11 mouse cellular contexts compared by ENCODE assay signal in genomic region chr5:127583658-127584057, GRCm38 (mm10). TPM values are rescaled to one million over a fixed set of nuclear protein-coding genes. Genes with fewer than 3 reads are reported as not detected.
DNase-seq lines count a peak whose midpoint lies in the region; ATAC-seq and TF ChIP-seq lines count a peak whose summit lies in the region.
"Had no signal": no experiment of that assay in that cellular context is flagged by ENCODE, and none has a peak within 500 bp of the region (broad histone marks: within the 10 kb centered on the region; RNA-seq: fewer than 3 reads in every experiment).

No protein-coding gene starts in this region.

- H3K4me1 ChIP-seq in heart, adult 2 months (ENCODE audit: control insufficient read depth, insufficient read depth, low read length): no peaks in the 10 kb centered on the region
- 0 out of 2 replicates have a peak, but pooled peaks cover 2% of the 10 kb centered on the region for H3K4me1 ChIP-seq in lung, embryonic 14.5 days (ENCODE audit: insufficient read depth)
- no peaks in the 10 kb centered on the region for H3K4me1 ChIP-seq in ES-Bruce4 (ENCODE audit: control insufficient read depth, insufficient read depth, low read length)

- H3K4me3 ChIP-seq in heart, adult 2 months: no peak overlapping the region
- H3K4me3 ChIP-seq in lung, embryonic 14.5 days (ENCODE audit: low read depth, low read length): no peak overlapping the region
- H3K4me3 ChIP-seq in ES-Bruce4 (ENCODE audit: low read depth, low read length): no peak overlapping the region

- ATAC-seq in lung, embryonic 14.5 days (ENCODE audit: insufficient read depth): no peak
- no peak for ATAC-seq in inflammation-experienced regulatory T-cells, adult 6 months

- intact Hi-C loops in heart, adult 2 months (cut with DNase I): no loop called here

- H3K9me3 ChIP-seq in lung, embryonic 14.5 days (ENCODE audit: low read depth, low read length): no peaks in the 10 kb centered on the region
- no peaks in the 10 kb centered on the region for H3K9me3 ChIP-seq in ES-Bruce4 (replicated peaks; ENCODE audit: control insufficient read depth, insufficient read depth, low read length, poor library complexity, severe bottlenecking)

- peak; percentile 31 for TF ChIP-seq CTCF in heart, adult 2 months (IDR thresholded peaks at IDR 0.05)
- peak; percentile 41 for TF ChIP-seq CTCF in lung, embryonic 14.5 days (IDR thresholded peaks at IDR 0.05; ENCODE audit: low read depth)
- TF ChIP-seq CTCF in ES-Bruce4 (IDR thresholded peaks at IDR 0.05; ENCODE audit: low read depth, low read length): peak; percentile 57

- H3K36me3 ChIP-seq in heart, adult 2 months (ENCODE audit: control insufficient read depth, insufficient read depth, low read length): no peaks in the 10 kb centered on the region
- no peaks in the 10 kb centered on the region for H3K36me3 ChIP-seq in lung, embryonic 14.5 days (ENCODE audit: insufficient read depth)
- H3K36me3 ChIP-seq in ES-Bruce4 (ENCODE audit: control insufficient read depth, insufficient read depth, low read length, poor library complexity, severe bottlenecking): no peaks in the 10 kb centered on the region
- H3K36me3 ChIP-seq: G1E had no signal

- DNase-seq in heart, adult 2 months: no peak
- DNase-seq in heart, adult 9 months (ENCODE audit: low spot score in 2 of 2): no peak
- peak; percentile 19 for DNase-seq in lung, embryonic 14.5 days
- DNase-seq in lung, adult 18-20 months: no peak
- peak; percentile 21 to 31 for DNase-seq in cerebellum, postnatal 36 days
- no peak for DNase-seq in layer of hippocampus, adult 9-10 months (ENCODE audit: low spot score)
- DNase-seq: heart, postnatal 36 days; thymus, adult 2 months had no signal

- WGBS in heart, adult 2 months: 73% methylated on average over 8 of the region's 8 CpGs
- 80% methylated on average over 8 of the region's 8 CpGs for WGBS in lung, embryonic 14.5 days

- no peak overlapping the region for H3K9ac ChIP-seq in heart, adult 2 months (ENCODE audit: low read depth, low read length)
- H3K9ac ChIP-seq in lung, embryonic 14.5 days: no peak overlapping the region
- H3K9ac ChIP-seq in ES-Bruce4 (ENCODE audit: low read depth, poor library complexity, severe bottlenecking): no peak overlapping the region

- TF ChIP-seq POLR2A in heart, adult 2 months (IDR thresholded peaks at IDR 0.05; ENCODE audit: insufficient read depth, low read depth, low read length): no peak
- no peak for TF ChIP-seq POLR2A in ES-Bruce4 (IDR thresholded peaks at IDR 0.05; ENCODE audit: insufficient read depth, low read length)

- H3K27me3 ChIP-seq in heart, adult 2 months (ENCODE audit: control insufficient read depth, insufficient read depth, low read length): no peaks in the 10 kb centered on the region
- no peaks in the 10 kb centered on the region for H3K27me3 ChIP-seq in lung, embryonic 14.5 days (ENCODE audit: insufficient read depth, low read length)
- H3K27me3 ChIP-seq in ES-Bruce4 (ENCODE audit: control insufficient read depth, insufficient read depth, low read length, poor library complexity, severe bottlenecking): no peaks in the 10 kb centered on the region

- TF ChIP-seq EP300 in heart, adult 2 months (IDR thresholded peaks at IDR 0.05; ENCODE audit: insufficient read depth, low read depth, low read length): no peak
- no peak for TF ChIP-seq EP300 in ES-Bruce4 (IDR thresholded peaks at IDR 0.05; ENCODE audit: insufficient read depth, low read depth, low read length)

- H3K4me2 ChIP-seq in lung, embryonic 14.5 days: no peak overlapping the region

- H3K27ac ChIP-seq in heart, adult 2 months: no peak overlapping the region
- no peak overlapping the region for H3K27ac ChIP-seq in lung, embryonic 14.5 days (ENCODE audit: low read depth)
- no peak overlapping the region for H3K27ac ChIP-seq in ES-Bruce4 (ENCODE audit: insufficient read depth, low read length)

- H3K79me2 ChIP-seq in heart, adult 2 months (replicated peaks; ENCODE audit: control insufficient read depth, insufficient read depth, low read length): no peaks in the 10 kb centered on the region

RNA-seq across cellular contexts. Expression of gene Glt1d1, which starts 48.4 kb away (rescaled TPM):
- total RNA-seq in heart, adult 2 months (2021): not detected
- polyA plus RNA-seq in heart, adult 2 months (2012; rRNA removed): not detected in 2 replicates
- polyA plus RNA-seq in lung, embryonic 14.5 days (2014; fragmentation: Nextera tagmentation; extraction: Ambion mirVana): 0.18 and 0.64 TPM in 2 replicates
- polyA plus RNA-seq in ES-Bruce4 (2011; ENCODE audit: insufficient read depth, insufficient read length, low read depth, missing spikeins): 22.8 and 25.5 TPM in 2 replicates
- polyA plus RNA-seq in inflammation-experienced regulatory T-cells, adult 6 months (2017; shearing (Covaris generic)): not detected
- total RNA-seq: heart, postnatal 36 days had no signal
- polyA plus RNA-seq: G1E had no signal

RNA-seq across cellular contexts. Expression of gene Slc15a4, which starts 49.0 kb away (rescaled TPM):
- 10 to 100 TPM; 13.1 to 13.6 TPM for total RNA-seq in heart, adult 2 months (2021)
- 10.6 and 15.0 TPM in 2 replicates for polyA plus RNA-seq in heart, adult 2 months (2012; rRNA removed)
- 22.3 and 23.0 TPM in 2 replicates for polyA plus RNA-seq in lung, embryonic 14.5 days (2014; fragmentation: Nextera tagmentation; extraction: Ambion mirVana)
- 18.5 and 19.5 TPM in 2 replicates for polyA plus RNA-seq in ES-Bruce4 (2011; ENCODE audit: insufficient read depth, insufficient read length, low read depth, missing spikeins)
- polyA plus RNA-seq in inflammation-experienced regulatory T-cells, adult 6 months (2017; shearing (Covaris generic)): 1 to 10 TPM; 2.9 to 4.0 (median 3.4) TPM

Comparison
In these comparisons a context has a peak if more than half of its experiments do, and no peak if none do; other contexts are left out.
1. DNase-seq: peak in lung, embryonic 14.5 days (single experiment) and cerebellum, postnatal 36 days (2 of 2); none in heart, adult 2 months (0 of 2), heart, adult 9 months (0 of 2), lung, adult 18-20 months (0 of 2) and layer of hippocampus, adult 9-10 months (single experiment).
2. RNA of gene Glt1d1, which starts 48.4 kb away (polyA plus RNA-seq): 22.8 to 25.5 TPM in ES-Bruce4; 0.18 to 0.64 TPM in lung, embryonic 14.5 days, not detected in heart, adult 2 months and not detected in inflammation-experienced regulatory T-cells, adult 6 months; every median in the first group is over 10 times any median in the second.
3. Peak in every context shown above with its lines, with median percentiles within 50 percentile points of each other: CTCF ChIP-seq.